Mouse (Mus musculus): ENCODE results near the gene Med8. TPM values are rescaled to one million over a fixed set of nuclear protein-coding genes. Genes with fewer than 3 reads are reported as not detected.

The Med8 gene
- polyA plus RNA-seq, 1 experiment from 2014 or later = 141 TPM

DNA sequence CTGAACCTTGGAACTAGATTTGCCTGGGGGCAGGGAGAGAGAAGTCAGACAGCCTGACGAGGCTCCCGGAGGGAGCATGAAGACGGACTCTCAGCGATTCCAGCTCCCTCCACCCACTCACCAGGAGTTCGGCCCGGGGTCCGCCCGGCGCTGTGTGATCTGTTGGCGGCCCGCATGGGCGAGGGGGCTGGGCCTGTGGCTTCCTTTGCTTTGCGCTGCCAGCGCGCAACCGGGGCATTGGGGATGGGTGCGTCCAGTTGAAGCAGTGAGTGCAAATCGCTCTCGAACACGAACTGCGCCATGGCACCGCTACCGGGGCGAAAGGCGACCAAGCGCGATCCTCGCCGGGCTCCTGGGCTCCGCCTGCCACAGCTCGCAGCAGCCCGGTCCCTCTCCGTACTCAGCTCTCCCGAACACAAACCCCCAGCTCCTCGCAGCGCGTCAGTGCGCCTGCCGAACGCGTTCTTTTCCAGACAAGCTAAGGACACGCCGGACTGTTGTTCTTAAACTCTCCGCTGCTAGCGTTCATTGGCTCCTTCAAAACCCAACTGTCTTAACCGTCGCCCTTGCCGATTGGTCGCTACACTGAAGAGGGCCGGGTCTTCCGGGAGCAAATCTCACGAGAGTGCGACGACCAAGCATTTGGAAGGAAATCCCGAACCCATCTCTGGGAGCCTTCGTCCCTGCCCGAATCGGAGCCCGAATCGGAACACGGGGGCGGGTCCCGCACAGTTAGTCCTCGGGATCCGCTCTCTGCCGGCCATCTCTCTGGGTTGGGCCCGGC is 27.9 kb downstream of the Med8 start, which contains the start of gene Cdc20:
Gene Cdc20, minus strand, starts transcription at position 533 of the 784 bp plus-strand sequence.
- WGBS = under 1% methylated on average over 67 of the region's 67 CpGs
- peak within 1 kb of the TSS; percentile 88 for H3K4me2 ChIP-seq
- ATAC-seq (replicated peaks; ENCODE audit: low FRiP score) (peak; percentile 94), DNase-seq (ENCODE audit: low spot score) (peak; percentile 86)
- H3K9me3 ChIP-seq (ENCODE audit: control insufficient read depth, low read length) = no peaks in the 10 kb centered on the region
- peaks cover 35% of the 10 kb centered on the region for H3K36me3 ChIP-seq (ENCODE audit: control insufficient read depth, insufficient read depth, low read length)
- H3K27ac ChIP-seq (ENCODE audit: low read depth, low read length) = peak within 1 kb of the TSS; percentile 94
- peaks cover 34% of the 10 kb centered on the region for H3K4me1 ChIP-seq (replicated peaks; ENCODE audit: control insufficient read depth, insufficient read depth, low read length)
- H3K27me3 ChIP-seq (replicated peaks; ENCODE audit: control insufficient read depth, insufficient read depth, low read length) = no peaks in the 10 kb centered on the region
- peak within 1 kb of the TSS; percentile 84 for H3K9ac ChIP-seq (ENCODE audit: low read depth, low read length)
- peak within 1 kb of the TSS; percentile 78 for H3K4me3 ChIP-seq (ENCODE audit: low read depth, low read length)

DNA sequence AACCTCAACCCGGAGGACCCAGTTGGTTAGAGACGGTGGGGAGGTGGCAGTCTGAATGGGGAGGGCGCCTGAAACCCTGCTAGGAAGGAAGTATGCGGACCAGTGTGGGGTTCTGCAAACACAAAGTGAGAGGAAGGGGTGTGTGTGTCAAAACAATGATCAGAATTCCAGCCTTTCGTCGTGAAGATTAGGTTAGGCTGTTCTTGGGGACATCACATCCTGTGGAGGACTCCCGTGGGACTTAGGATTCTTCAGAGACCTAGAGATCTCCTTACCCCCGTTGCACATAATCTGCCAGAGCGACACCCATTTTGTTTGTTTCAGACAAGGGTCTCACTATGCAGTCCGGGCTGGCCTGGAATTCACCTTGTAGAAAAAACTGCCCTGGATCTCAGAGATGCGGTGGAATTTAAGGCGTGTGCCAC is 28.7 kb downstream of the Med8 start:
- DNase-seq (ENCODE audit: low spot score) (no peak), ATAC-seq (replicated peaks; ENCODE audit: low FRiP score) (peak; percentile 39; the same call in 1 of the 2 replicates)
- Histone ChIP-seq H3K4me2 (peak overlapping the region; percentile 88), H3K27me3 (replicated peaks; ENCODE audit: control insufficient read depth, insufficient read depth, low read length) (no peaks in the 10 kb centered on the region), H3K9ac (ENCODE audit: low read depth, low read length) (peak overlapping the region; percentile 84), H3K36me3 (ENCODE audit: control insufficient read depth, insufficient read depth, low read length) (peaks cover 29% of the 10 kb centered on the region), H3K4me1 (replicated peaks; ENCODE audit: control insufficient read depth, insufficient read depth, low read length) (peaks cover 30% of the 10 kb centered on the region), H3K9me3 (ENCODE audit: control insufficient read depth, low read length) (no peaks in the 10 kb centered on the region), H3K4me3 (ENCODE audit: low read depth, low read length) (peak overlapping the region; percentile 78), H3K27ac (ENCODE audit: low read depth, low read length) (peak overlapping the region; percentile 94)
- WGBS = 8% methylated on average over 12 of the region's 12 CpGs

DNA sequence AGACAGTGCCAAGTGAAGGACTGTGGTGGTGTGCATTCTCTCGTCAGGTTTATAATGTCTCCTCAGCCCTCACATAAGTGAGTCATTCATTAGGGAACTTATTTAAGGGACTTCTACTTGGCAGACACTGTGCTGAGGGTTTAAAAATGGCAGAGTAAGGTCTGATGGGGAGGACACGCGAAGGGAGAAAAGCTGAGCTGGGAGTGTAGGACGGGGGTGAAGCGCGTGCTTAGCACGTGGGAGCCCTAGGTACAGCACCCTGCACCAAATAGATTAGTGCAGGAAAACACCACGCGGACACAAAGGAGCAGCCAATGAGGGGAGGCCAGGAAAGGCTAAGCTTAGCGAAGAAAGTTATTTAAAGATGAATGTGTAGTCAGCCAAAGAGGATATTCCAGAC is 36.0 kb downstream of the Med8 start:
- H3K27ac ChIP-seq (ENCODE audit: low read depth, low read length) = no peak overlapping the region
- no peaks in the 10 kb centered on the region for H3K4me1 ChIP-seq (replicated peaks; ENCODE audit: control insufficient read depth, insufficient read depth, low read length)
- 86% methylated on average over 10 of the region's 10 CpGs for WGBS
- DNase-seq (ENCODE audit: low spot score) (no peak), ATAC-seq (replicated peaks; ENCODE audit: low FRiP score) (no peak)
- H3K9ac ChIP-seq (ENCODE audit: low read depth, low read length) = no peak overlapping the region
- no peaks in the 10 kb centered on the region for H3K9me3 ChIP-seq (ENCODE audit: control insufficient read depth, low read length)
- no peak overlapping the region for H3K4me2 ChIP-seq
- no peak overlapping the region for H3K4me3 ChIP-seq (ENCODE audit: low read depth, low read length)
- no peaks in the 10 kb centered on the region for H3K27me3 ChIP-seq (replicated peaks; ENCODE audit: control insufficient read depth, insufficient read depth, low read length)
- H3K36me3 ChIP-seq (ENCODE audit: control insufficient read depth, insufficient read depth, low read length) = no peaks in the 10 kb centered on the region

DNA sequence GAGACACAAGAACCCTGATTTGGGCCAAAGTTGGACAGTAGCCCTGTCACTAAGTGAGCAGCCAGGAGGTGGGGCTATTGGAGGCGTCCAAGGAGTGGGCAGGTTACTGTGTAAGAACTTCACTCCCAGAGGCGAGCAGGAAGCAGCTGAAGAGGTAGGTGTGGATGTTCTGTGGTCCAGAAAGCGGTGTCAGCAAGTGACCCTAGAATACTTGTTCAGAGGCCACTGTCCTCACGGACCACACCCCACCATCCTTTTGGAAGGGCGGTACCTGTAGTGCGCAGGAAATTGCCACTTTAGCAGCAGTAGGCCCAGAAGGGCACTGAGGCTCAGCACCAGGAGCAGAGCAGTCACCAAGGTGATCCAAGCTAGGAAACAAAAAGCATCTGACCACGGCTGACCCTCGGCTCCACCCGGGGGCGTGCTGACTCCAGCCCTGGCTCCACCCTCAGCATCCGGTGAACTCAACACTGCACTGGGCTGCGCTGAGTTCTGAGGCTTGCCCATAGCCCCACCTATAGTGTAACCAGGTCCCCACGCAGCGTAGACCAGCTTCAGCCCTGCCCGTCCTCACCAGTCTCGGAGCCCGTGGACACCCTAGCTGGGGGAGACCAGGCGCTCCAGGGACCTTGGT is 36.8 kb downstream of the Med8 start:
- no peaks in the 10 kb centered on the region for H3K9me3 ChIP-seq (ENCODE audit: control insufficient read depth, low read length)
- WGBS = 36% methylated on average over 18 of the region's 18 CpGs
- no peak overlapping the region for H3K9ac ChIP-seq (ENCODE audit: low read depth, low read length)
- no peak for DNase-seq (ENCODE audit: low spot score)
- no peaks in the 10 kb centered on the region for H3K4me1 ChIP-seq (replicated peaks; ENCODE audit: control insufficient read depth, insufficient read depth, low read length)
- H3K4me3 ChIP-seq (ENCODE audit: low read depth, low read length) = peak overlapping the region; percentile 35
- peak; percentile 74 for ATAC-seq (replicated peaks; ENCODE audit: low FRiP score)
- no peak overlapping the region for H3K27ac ChIP-seq (ENCODE audit: low read depth, low read length)
- H3K27me3 ChIP-seq (replicated peaks; ENCODE audit: control insufficient read depth, insufficient read depth, low read length) = no peaks in the 10 kb centered on the region
- peak overlapping the region; percentile 62 for H3K4me2 ChIP-seq
- H3K36me3 ChIP-seq (ENCODE audit: control insufficient read depth, insufficient read depth, low read length) = no peaks in the 10 kb centered on the region

DNA sequence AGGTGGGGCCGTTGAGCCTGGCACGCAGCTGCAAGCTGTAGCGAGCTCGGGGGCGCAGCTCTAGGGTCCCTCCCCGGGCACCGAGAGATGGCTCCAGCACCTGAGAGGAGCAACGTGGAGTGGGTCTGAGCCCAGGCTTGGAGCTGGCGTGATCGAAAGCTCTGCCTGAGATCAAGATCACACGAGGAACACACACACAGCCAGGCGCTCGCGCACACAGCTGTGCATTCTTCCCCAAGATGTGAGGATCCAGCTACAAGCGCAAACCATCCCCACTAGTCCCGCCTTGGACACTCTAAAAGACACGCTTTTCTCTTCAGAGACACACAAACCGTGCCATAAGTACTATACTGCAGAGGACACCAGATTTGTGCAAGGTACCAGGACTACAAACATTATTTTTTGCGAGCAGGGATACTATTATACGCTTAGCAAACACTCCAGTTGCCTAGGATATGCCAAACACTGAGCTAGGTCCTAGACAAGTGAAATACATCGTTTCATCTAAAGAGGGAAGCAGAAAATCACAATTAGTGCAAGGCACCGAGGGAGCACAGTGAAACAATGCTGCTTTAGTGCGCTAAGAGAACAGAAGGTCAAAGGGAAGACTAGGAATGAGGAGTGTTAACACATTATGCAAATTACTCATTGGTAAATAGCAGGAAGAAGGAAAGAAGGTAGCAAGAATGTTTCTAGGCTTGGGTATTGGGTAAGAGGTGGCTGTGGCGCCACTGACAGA is 37.4 kb downstream of the Med8 start:
- ATAC-seq (replicated peaks; ENCODE audit: low FRiP score) (no peak), DNase-seq (ENCODE audit: low spot score) (no peak)
- Histone ChIP-seq H3K27me3 (replicated peaks; ENCODE audit: control insufficient read depth, insufficient read depth, low read length) (no peaks in the 10 kb centered on the region), H3K4me2 (peak overlapping the region; percentile 62), H3K4me3 (ENCODE audit: low read depth, low read length) (peak overlapping the region; percentile 35), H3K36me3 (ENCODE audit: control insufficient read depth, insufficient read depth, low read length) (no peaks in the 10 kb centered on the region), H3K9ac (ENCODE audit: low read depth, low read length) (no peak overlapping the region), H3K27ac (ENCODE audit: low read depth, low read length) (no peak overlapping the region), H3K4me1 (replicated peaks; ENCODE audit: control insufficient read depth, insufficient read depth, low read length) (no peaks in the 10 kb centered on the region), H3K9me3 (ENCODE audit: control insufficient read depth, low read length) (no peaks in the 10 kb centered on the region)
- WGBS = 53% methylated on average over 24 of the region's 24 CpGs

DNA sequence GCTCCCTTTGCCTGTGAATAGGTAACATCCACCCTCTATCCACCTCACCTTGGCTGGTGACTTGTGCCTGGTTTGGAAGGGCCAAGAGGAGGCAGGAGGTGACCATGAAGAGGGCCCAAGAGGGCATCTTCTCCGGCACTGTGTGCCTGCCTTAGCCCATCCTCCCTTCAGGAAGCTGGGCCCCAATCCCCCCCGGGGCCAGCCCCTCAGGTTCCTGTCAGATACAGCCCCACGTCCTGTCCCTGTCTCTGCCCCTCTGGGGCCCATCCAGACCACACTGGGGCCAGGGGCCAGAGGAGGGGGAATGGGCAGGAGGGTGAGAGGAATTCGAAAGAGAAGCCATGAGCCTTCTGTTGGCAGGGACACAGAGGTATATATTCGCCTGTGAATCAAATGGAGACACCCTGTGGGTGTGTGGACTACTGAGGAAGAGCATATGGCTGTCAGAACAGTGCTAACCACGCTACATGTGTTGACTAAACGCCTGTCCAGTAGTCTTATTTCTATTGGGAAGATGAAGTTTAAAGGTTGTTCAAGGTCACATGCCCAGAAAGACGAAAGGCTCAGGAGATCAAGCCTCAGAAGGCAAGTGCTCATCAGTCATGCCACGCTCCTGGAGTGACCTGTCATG is 48.3 kb downstream of the Med8 start, which contains the start of gene Mpl:
Gene Mpl, minus strand, starts transcription at position 169 of the 631 bp plus-strand sequence.
- Histone ChIP-seq H3K4me2 (0 out of 2 replicates have a peak within 1 kb of the TSS, but pooled peaks have one; percentile 23), H3K9me3 (ENCODE audit: control insufficient read depth, low read length) (no peaks in the 10 kb centered on the region), H3K36me3 (ENCODE audit: control insufficient read depth, insufficient read depth, low read length) (no peaks in the 10 kb centered on the region), H3K27ac (ENCODE audit: low read depth, low read length) (no peak within 1 kb of the TSS), H3K27me3 (replicated peaks; ENCODE audit: control insufficient read depth, insufficient read depth, low read length) (no peaks in the 10 kb centered on the region), H3K4me3 (ENCODE audit: low read depth, low read length) (peak within 1 kb of the TSS; percentile 2; the same call in 1 of the 2 replicates), H3K9ac (ENCODE audit: low read depth, low read length) (no peak within 1 kb of the TSS), H3K4me1 (replicated peaks; ENCODE audit: control insufficient read depth, insufficient read depth, low read length) (0 out of 2 replicates have a peak, but pooled peaks cover 2% of the 10 kb centered on the region)
- peak; percentile 71 for ATAC-seq (replicated peaks; ENCODE audit: low FRiP score)
- DNase-seq (ENCODE audit: low spot score) = no peak
- WGBS = 38% methylated on average over 9 of the region's 9 CpGs

DNA sequence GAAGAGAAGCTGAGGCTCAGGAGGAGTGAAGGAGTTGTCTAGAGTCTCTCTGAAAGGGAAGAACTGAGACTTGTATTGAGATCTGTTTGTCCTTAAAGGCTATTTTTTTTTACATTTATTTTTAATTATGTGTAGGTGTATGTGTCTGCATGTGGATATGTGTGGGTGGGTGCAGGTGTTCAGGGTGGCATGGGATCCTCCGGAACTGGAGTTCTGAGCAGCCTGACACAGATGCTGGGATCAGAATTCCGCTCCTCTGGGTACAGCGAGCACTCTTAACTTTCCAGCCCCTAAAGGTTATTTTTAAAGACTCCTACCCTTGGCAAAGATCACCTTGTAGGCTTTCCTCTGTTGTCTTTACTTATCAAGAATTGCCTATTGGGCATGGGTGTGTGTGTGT is 55.8 kb downstream of the Med8 start:
- H3K4me3 ChIP-seq (ENCODE audit: low read depth, low read length) = no peak overlapping the region
- peaks cover 5% of the 10 kb centered on the region for H3K4me1 ChIP-seq (replicated peaks; ENCODE audit: control insufficient read depth, insufficient read depth, low read length)
- H3K36me3 ChIP-seq (ENCODE audit: control insufficient read depth, insufficient read depth, low read length) = no peaks in the 10 kb centered on the region
- WGBS = 77% methylated on average over 3 of the region's 3 CpGs
- H3K9ac ChIP-seq (ENCODE audit: low read depth, low read length) = no peak overlapping the region
- no peak for ATAC-seq (replicated peaks; ENCODE audit: low FRiP score)
- H3K9me3 ChIP-seq (ENCODE audit: control insufficient read depth, low read length) = no peaks in the 10 kb centered on the region
- H3K27me3 ChIP-seq (replicated peaks; ENCODE audit: control insufficient read depth, insufficient read depth, low read length) = no peaks in the 10 kb centered on the region
- H3K4me2 ChIP-seq = no peak overlapping the region
- DNase-seq (ENCODE audit: low spot score) = no peak
- 0 out of 2 replicates have a peak overlapping the region, but pooled peaks have one; percentile 21 for H3K27ac ChIP-seq (ENCODE audit: low read depth, low read length)
